Mouse (Mus musculus) cortical plate, adult 2 months (tissue): ENCODE results near the gene Tanc1. TPM values are rescaled to one million over a fixed set of nuclear protein-coding genes. Genes with fewer than 3 reads are reported as not detected.

Source experiments
- H3K27ac ChIP-seq: fragments of 200-500 bp; 2 replicates; pipeline ENCODE4 v1.5.1; 2012; ENCODE audit warnings: low read length, control low read depth, inconsistent platforms; ENCODE audit not compliant: insufficient read depth
- H3K4me1 ChIP-seq: fragments of 200-500 bp; 2 replicates; pipeline ENCODE4 v1.6.1; 2011; ENCODE audit warnings: low read length; ENCODE audit not compliant: control insufficient read depth, insufficient read depth
- H3K4me3 ChIP-seq: fragments of 200-500 bp; 2 replicates; pipeline ENCODE4 v1.5.1; 2011; ENCODE audit warnings: mild to moderate bottlenecking, low read length, control low read depth; ENCODE audit not compliant: insufficient read depth
- CTCF ChIP-seq: fragments of 200-500 bp; IDR thresholded peaks from 2 replicates; pipeline ENCODE4 v1.5.1; 2011; ENCODE audit warnings: mild to moderate bottlenecking, control low read depth, low read length; ENCODE audit not compliant: insufficient read depth; ENCODE audit errors: extremely low read depth
- POLR2A ChIP-seq: fragments of 200-500 bp; IDR thresholded peaks from 2 replicates; pipeline ENCODE4 v1.6.1; 2011; ENCODE audit warnings: mild to moderate bottlenecking, low read length, control low read depth; ENCODE audit not compliant: insufficient read depth; ENCODE audit errors: extremely low read depth
- polyA plus RNA-seq: library from polyadenylated mRNA; depleted of rRNA; stranded (reverse); fragments of >200 nt; gene quantifications from 2 replicates; pipeline ENCODE4 v1.2.3, GENCODE M21; 2012

Tanc1 gene
- polyA plus RNA-seq, 1 experiment, result 9.8 TPM

- no peak overlapping the region for H3K4me3 ChIP-seq
- H3K27ac ChIP-seq, result no peak overlapping the region
- peaks cover 1% of the 10 kb centered on the region; the same call in 1 of the 2 replicates for H3K4me1 ChIP-seq
- TF ChIP-seq CTCF (no peak), POLR2A (no peak)
Observed at GRCm38 (mm10) chr2:59718601-59719416, 107.0 kb downstream of the Tanc1 start.

- Histone ChIP-seq H3K4me1 (0 out of 2 replicates have a peak, but pooled peaks cover 1% of the 10 kb centered on the region), H3K4me3 (no peak overlapping the region), H3K27ac (no peak overlapping the region)
- TF ChIP-seq POLR2A, result no peak
- no peak for TF ChIP-seq CTCF
Observed at GRCm38 (mm10) chr2:59719831-59720230, 108.0 kb downstream of the Tanc1 start.

GRCm38 (mm10) chr2:59721119-59721518, 109.3 kb downstream of the Tanc1 start:
- TF ChIP-seq CTCF (no peak), POLR2A (no peak)
- H3K4me1 ChIP-seq, result 0 out of 2 replicates have a peak, but pooled peaks cover 1% of the 10 kb centered on the region
- H3K4me3 ChIP-seq, result no peak overlapping the region
- no peak overlapping the region for H3K27ac ChIP-seq

GRCm38 (mm10) chr2:59721758-59722157, 109.9 kb downstream of the Tanc1 start:
- TF ChIP-seq POLR2A (no peak), CTCF (no peak)
- 0 out of 2 replicates have a peak, but pooled peaks cover 1% of the 10 kb centered on the region for H3K4me1 ChIP-seq
- H3K27ac ChIP-seq, result no peak overlapping the region

DNA sequence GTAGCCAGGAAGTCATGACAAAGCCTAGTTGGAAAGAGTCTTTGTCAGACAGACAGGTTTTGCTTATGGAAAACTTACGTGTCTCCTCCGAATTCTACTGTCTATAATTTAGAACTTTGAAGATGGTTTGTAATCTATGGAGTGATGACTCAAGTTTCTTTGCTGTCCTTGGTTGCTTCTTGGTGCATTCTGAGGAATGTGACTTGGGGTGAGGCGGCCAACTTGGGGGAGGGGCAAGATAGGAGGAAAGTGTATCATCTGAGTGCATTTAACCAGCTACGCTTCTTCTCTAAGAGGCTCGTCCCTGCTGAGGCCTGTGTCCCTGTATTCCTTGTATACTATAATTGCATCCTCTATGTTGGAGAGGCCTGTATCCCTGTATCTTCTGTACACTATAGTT, 111.5 kb downstream of the Tanc1 start:
- TF ChIP-seq POLR2A, result no peak
- Histone ChIP-seq H3K4me1 (0 out of 2 replicates have a peak, but pooled peaks cover 1% of the 10 kb centered on the region), H3K27ac (no peak overlapping the region), H3K4me3 (no peak overlapping the region)

More at GRCm38 (mm10) chr2:59721758-59722157, 109.9 kb downstream of the Tanc1 start:
- no peak overlapping the region for H3K4me3 ChIP-seq

DNA sequence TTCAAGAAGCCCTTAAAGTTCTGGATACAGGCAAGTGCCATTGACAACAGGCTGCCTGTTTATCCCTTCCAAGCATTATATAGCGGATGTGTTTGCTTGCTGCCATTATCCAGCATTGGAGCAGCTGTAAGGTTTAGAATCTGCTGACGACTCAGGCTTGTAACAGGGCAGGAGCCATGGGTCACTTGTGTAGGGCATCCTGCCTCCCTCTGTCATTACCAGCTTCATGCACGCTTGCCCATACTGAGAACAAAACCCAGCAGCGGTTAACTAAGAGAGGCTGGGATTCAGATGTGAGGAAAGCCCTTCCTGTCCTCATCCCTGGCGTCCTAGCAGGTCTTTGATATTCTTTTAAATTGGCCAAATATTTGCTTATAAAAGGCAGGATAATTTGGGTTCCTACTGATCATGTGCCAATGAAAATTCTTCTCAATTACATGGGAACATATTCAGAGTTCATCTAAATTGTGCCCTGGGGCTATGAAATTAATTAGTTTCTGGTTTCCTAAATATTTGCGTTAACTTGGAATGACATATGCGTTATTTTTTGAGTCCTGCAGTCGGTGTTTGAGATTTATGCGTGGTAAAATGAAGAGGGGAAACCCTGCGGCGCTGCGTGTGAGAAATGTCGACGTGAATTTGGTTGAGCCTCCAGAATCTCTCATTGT, 113.8 kb downstream of the Tanc1 start:
- TF ChIP-seq CTCF (no peak), POLR2A (no peak)
- Histone ChIP-seq H3K27ac (no peak overlapping the region), H3K4me3 (no peak overlapping the region), H3K4me1 (0 out of 2 replicates have a peak, but pooled peaks cover 1% of the 10 kb centered on the region)

DNA sequence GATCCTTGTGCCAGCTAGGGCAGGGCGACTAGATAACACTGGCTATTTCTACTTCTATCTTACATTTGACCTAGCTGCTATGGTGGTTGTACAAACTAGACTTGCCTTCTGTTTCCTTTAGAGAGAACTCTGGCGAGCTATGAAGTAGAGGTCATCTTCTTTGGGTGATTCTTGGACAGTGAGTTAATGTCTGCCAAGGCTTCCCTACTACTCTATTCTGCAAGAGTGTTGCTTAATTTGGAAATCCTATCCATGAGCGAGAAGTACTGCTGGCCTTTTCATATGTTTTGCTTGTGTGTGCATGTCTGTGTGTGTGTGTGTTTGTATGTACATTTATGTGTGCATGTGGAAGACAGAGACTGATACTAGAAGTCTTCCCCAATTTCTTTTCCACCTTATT, 120.0 kb downstream of the Tanc1 start:
- no peaks in the 10 kb centered on the region for H3K4me1 ChIP-seq
- H3K27ac ChIP-seq, result no peak overlapping the region
- no peak overlapping the region for H3K4me3 ChIP-seq
- no peak for TF ChIP-seq POLR2A
- no peak for TF ChIP-seq CTCF

- H3K4me3 ChIP-seq, result no peak overlapping the region
- no peaks in the 10 kb centered on the region for H3K4me1 ChIP-seq
- TF ChIP-seq CTCF (no peak), POLR2A (no peak)
- H3K27ac ChIP-seq, result no peak overlapping the region
Observed at GRCm38 (mm10) chr2:59733410-59733809, 121.6 kb downstream of the Tanc1 start.

- TF ChIP-seq CTCF (no peak), POLR2A (no peak)
- H3K4me1 ChIP-seq, result no peaks in the 10 kb centered on the region
- H3K27ac ChIP-seq, result no peak overlapping the region
- no peak overlapping the region for H3K4me3 ChIP-seq
Observed at GRCm38 (mm10) chr2:59736401-59736898, 124.6 kb downstream of the Tanc1 start.
